Mouse (Mus musculus) thymus, adult 2 months (tissue): ENCODE results near the gene Pde10a. TPM values are rescaled to one million over a fixed set of nuclear protein-coding genes. Genes with fewer than 3 reads are reported as not detected.

Experiments
- DNase-seq: peaks from one replicate; pipeline ENCODE4 v3.0.0; 2021
- H3K27ac ChIP-seq: fragments of 200-500 bp; 2 replicates; pipeline ENCODE4 v1.5.1; 2012; ENCODE audit warnings: low read length, control low read depth; ENCODE audit not compliant: control insufficient read depth, insufficient read depth
- H3K27me3 ChIP-seq: fragments of 200-500 bp; 2 replicates; pipeline ENCODE4 v1.6.1; 2012; ENCODE audit warnings: mild to moderate bottlenecking, low read length, moderate library complexity, mixed read lengths; ENCODE audit not compliant: control insufficient read depth, insufficient read depth
- H3K36me3 ChIP-seq: fragments of 200-500 bp; 2 replicates; pipeline ENCODE4 v1.6.1; 2012; ENCODE audit warnings: mild to moderate bottlenecking, low read length, moderate library complexity; ENCODE audit not compliant: control insufficient read depth, insufficient read depth
- H3K4me1 ChIP-seq: fragments of 200-500 bp; replicated peaks from 2 replicates; pipeline ENCODE4 v1.6.1; 2012; ENCODE audit warnings: low read length; ENCODE audit not compliant: control insufficient read depth, insufficient read depth
- H3K4me3 ChIP-seq: fragments of 200-500 bp; 2 replicates; pipeline ENCODE4 v1.5.1; 2012; ENCODE audit warnings: mild to moderate bottlenecking, low read length, control low read depth, moderate library complexity; ENCODE audit not compliant: control insufficient read depth, insufficient read depth
- CTCF ChIP-seq: fragments of 200-500 bp; IDR thresholded peaks from 2 replicates; pipeline ENCODE4 v1.5.1; 2012; ENCODE audit warnings: mild to moderate bottlenecking, control low read depth, low read length, moderate library complexity, borderline replicate concordance; ENCODE audit not compliant: control insufficient read depth, poor library complexity, insufficient read depth; ENCODE audit errors: extremely low read depth
- POLR2A ChIP-seq: fragments of 200-500 bp; IDR thresholded peaks from 2 replicates; pipeline ENCODE4 v1.6.1; 2012; ENCODE audit warnings: mild to moderate bottlenecking, low read length, control low read depth, moderate library complexity; ENCODE audit not compliant: control insufficient read depth, poor library complexity, insufficient read depth; ENCODE audit errors: extremely low read depth
- WGBS: fragments of 180-500 bp; shearing (Covaris S2); methylation state at CpG from one replicate; pipeline ENCODE4 v1.1.7; 2018; 5-methylcytosine and 5-hydroxymethylcytosine counted together
- polyA plus RNA-seq: library from polyadenylated mRNA; depleted of rRNA; stranded (reverse); fragments of >200 nt; gene quantifications from 2 replicates; pipeline ENCODE4 v1.2.3, GENCODE M21; 2012

The Pde10a gene
- polyA plus RNA-seq, 1 experiment = 4.8 TPM

- no peaks in the 10 kb centered on the region for H3K36me3 ChIP-seq
- DNase-seq = peak; percentile 62
- no peak overlapping the region for H3K27ac ChIP-seq
- no peak overlapping the region for H3K4me3 ChIP-seq
- 72% methylated on average over 8 of the region's 8 CpGs for WGBS
- no peaks in the 10 kb centered on the region for H3K27me3 ChIP-seq
- peaks cover 26% of the 10 kb centered on the region for H3K4me1 ChIP-seq
- TF ChIP-seq POLR2A = no peak
- no peak for TF ChIP-seq CTCF
Measured at GRCm38 (mm10) chr17:8864638-8865497, 339.7 kb downstream of the Pde10a start.

GRCm38 (mm10) chr17:8867331-8868237, 342.4 kb downstream of the Pde10a start:
- H3K4me1 ChIP-seq = peaks cover 32% of the 10 kb centered on the region
- 10% methylated on average over 25 of the region's 25 CpGs for WGBS
- no peaks in the 10 kb centered on the region for H3K36me3 ChIP-seq
- peak overlapping the region; percentile 2; the same call in 1 of the 2 replicates for H3K27ac ChIP-seq
- no peaks in the 10 kb centered on the region for H3K27me3 ChIP-seq
- TF ChIP-seq POLR2A (no peak), CTCF (no peak)
- peak overlapping the region; percentile 8 for H3K4me3 ChIP-seq
- peak; percentile 37 for DNase-seq

GRCm38 (mm10) chr17:8869287-8869686, 344.1 kb downstream of the Pde10a start:
- WGBS = 88% methylated on average over 10 of the region's 10 CpGs
- Histone ChIP-seq H3K36me3 (no peaks in the 10 kb centered on the region), H3K4me1 (peaks cover 30% of the 10 kb centered on the region), H3K27ac (no peak overlapping the region), H3K27me3 (no peaks in the 10 kb centered on the region), H3K4me3 (no peak overlapping the region)
- no peak for DNase-seq
- no peak for TF ChIP-seq POLR2A
- no peak for TF ChIP-seq CTCF

- WGBS = 98% methylated on average over 7 of the region's 7 CpGs
- Histone ChIP-seq H3K4me1 (peaks cover 27% of the 10 kb centered on the region), H3K36me3 (no peaks in the 10 kb centered on the region), H3K4me3 (no peak overlapping the region), H3K27me3 (no peaks in the 10 kb centered on the region), H3K27ac (no peak overlapping the region)
- no peak for DNase-seq
- TF ChIP-seq POLR2A = no peak
- TF ChIP-seq CTCF = no peak
Measured at GRCm38 (mm10) chr17:8870848-8871247, 345.7 kb downstream of the Pde10a start.

GRCm38 (mm10) chr17:8871396-8871795, 346.2 kb downstream of the Pde10a start:
- peaks cover 27% of the 10 kb centered on the region for H3K4me1 ChIP-seq
- H3K4me3 ChIP-seq = no peak overlapping the region
- no peaks in the 10 kb centered on the region for H3K36me3 ChIP-seq
- no peak for TF ChIP-seq POLR2A
- WGBS = 92% methylated on average over 7 of the region's 7 CpGs
- H3K27ac ChIP-seq = no peak overlapping the region
- DNase-seq = no peak
- no peaks in the 10 kb centered on the region for H3K27me3 ChIP-seq

GRCm38 (mm10) chr17:8871997-8872593, 346.9 kb downstream of the Pde10a start:
- peaks cover 24% of the 10 kb centered on the region for H3K4me1 ChIP-seq
- no peak overlapping the region for H3K4me3 ChIP-seq
- WGBS = 36% methylated on average over 12 of the region's 12 CpGs
- TF ChIP-seq POLR2A (no peak), CTCF (no peak)
- H3K36me3 ChIP-seq = no peaks in the 10 kb centered on the region
- H3K27me3 ChIP-seq = no peaks in the 10 kb centered on the region
- no peak overlapping the region for H3K27ac ChIP-seq
- no peak for DNase-seq
